Mouse (Mus musculus) lung, embryonic 15.5 days (tissue): Measurements from ENCODE around the gene Prkag2. TPM values are rescaled to one million over a fixed set of nuclear protein-coding genes. Genes with fewer than 3 reads are reported as not detected.
A peak's percentile ranks its signal among the peaks of the same experiment; 100 is the strongest.

Experiments used
- ATAC-seq: fragments of 200-750 bp; cut with Nextera tagmentation; 2 replicates; pipeline ENCODE4 v1.8.0; 2017; ENCODE audit warnings: moderate number of reproducible peaks, borderline replicate concordance; ENCODE audit not compliant: low FRiP score, low TSS enrichment; ENCODE audit errors: extremely low read depth
- H3K27ac ChIP-seq: fragments of 300-500 bp; sonication (generic); 2 replicates; pipeline ENCODE4 v1.5.1; 2015; ENCODE audit warnings: moderate library complexity, mild to moderate bottlenecking, inconsistent platforms
- H3K27me3 ChIP-seq: fragments of 300-500 bp; sonication (generic); 2 replicates; pipeline ENCODE4 v1.6.1; 2015; ENCODE audit warnings: inconsistent platforms
- H3K36me3 ChIP-seq: fragments of 300-500 bp; sonication (generic); 2 replicates; pipeline ENCODE4 v1.6.1; 2015; ENCODE audit warnings: inconsistent platforms
- H3K4me1 ChIP-seq: fragments of 300-500 bp; sonication (generic); 2 replicates; pipeline ENCODE4 v1.6.1; 2015; ENCODE audit warnings: inconsistent platforms
- H3K4me2 ChIP-seq: fragments of 300-500 bp; sonication (generic); 2 replicates; pipeline ENCODE4 v1.6.1; 2015; ENCODE audit warnings: inconsistent platforms, mild to moderate bottlenecking, moderate library complexity
- H3K4me3 ChIP-seq: fragments of 300-500 bp; sonication (generic); 2 replicates; pipeline ENCODE4 v1.5.1; 2015; ENCODE audit warnings: mild to moderate bottlenecking, inconsistent platforms
- H3K9ac ChIP-seq: fragments of 300-500 bp; sonication (generic); 2 replicates; pipeline ENCODE4 v1.6.1; 2015; ENCODE audit warnings: inconsistent platforms
- H3K9me3 ChIP-seq: fragments of 300-500 bp; sonication (generic); 2 replicates; pipeline ENCODE4 v1.6.1; 2016; ENCODE audit warnings: inconsistent platforms
- WGBS: fragments of 180-500 bp; shearing (Covaris S2); methylation state at CpG from one replicate; pipeline ENCODE4 v1.1.7; 2015; 5-methylcytosine and 5-hydroxymethylcytosine counted together
- polyA plus RNA-seq: library from polyadenylated mRNA; unstranded; fragments of >200 nt; fragmentation: Nextera tagmentation; extraction: Ambion mirVana; gene quantifications from 2 replicates; pipeline ENCODE4 v1.2.1, GENCODE M21; 2015

The Prkag2 gene
- polyA plus RNA-seq, 1 experiment from 2014 or later = 30.2 TPM

DNA sequence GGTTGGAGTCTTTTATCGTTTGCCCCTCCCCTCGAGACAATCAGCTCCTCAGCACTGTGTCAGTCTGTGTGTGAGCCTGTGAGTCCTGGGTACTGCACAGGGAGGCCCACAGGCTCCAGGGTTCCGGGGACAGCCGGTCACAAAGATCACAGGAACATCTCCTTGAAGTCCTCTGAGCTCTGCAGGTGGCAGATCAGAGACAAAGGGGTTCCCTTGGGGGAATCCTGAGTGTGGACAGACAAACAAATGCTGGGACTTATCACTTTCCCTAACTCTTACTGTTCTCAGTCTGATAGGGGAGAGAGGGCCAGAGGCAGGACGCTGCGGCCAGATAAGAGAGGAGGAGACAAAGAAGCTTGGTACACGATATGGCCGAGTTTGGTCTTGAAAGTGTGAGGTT lies 172.7 kb downstream of the Prkag2 start:
- 11% methylated on average over 8 of the region's 8 CpGs for WGBS
- H3K36me3 ChIP-seq = no peaks in the 10 kb centered on the region
- H3K9ac ChIP-seq = no peak overlapping the region
- no peak overlapping the region for H3K4me2 ChIP-seq
- no peaks in the 10 kb centered on the region for H3K27me3 ChIP-seq
- H3K9me3 ChIP-seq = no peaks in the 10 kb centered on the region
- no peaks in the 10 kb centered on the region for H3K4me1 ChIP-seq
- H3K4me3 ChIP-seq = no peak overlapping the region
- no peak for ATAC-seq
- H3K27ac ChIP-seq = no peak overlapping the region

DNA sequence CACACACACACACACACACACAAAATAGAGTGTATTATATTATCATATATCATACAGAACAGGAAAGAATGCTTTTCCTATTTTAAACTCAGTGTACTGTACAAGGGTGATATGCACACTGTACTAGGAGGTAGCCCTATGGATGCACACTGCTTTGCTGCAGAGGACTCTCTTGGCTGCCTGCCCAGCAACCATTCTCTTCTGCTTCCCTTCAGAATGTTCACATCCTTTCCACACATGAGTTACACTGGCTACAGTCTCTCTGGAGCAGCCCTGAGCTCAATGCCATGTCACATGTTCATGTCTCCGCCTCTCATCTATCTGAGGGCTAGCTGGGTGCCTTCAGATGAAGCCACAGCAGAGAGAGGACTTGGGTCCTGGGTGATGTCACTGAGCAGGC lies 181.3 kb downstream of the Prkag2 start:
- Histone ChIP-seq H3K4me2 (no peak overlapping the region), H3K4me3 (no peak overlapping the region), H3K36me3 (no peaks in the 10 kb centered on the region), H3K9ac (no peak overlapping the region), H3K27me3 (no peaks in the 10 kb centered on the region), H3K27ac (no peak overlapping the region), H3K9me3 (no peaks in the 10 kb centered on the region), H3K4me1 (no peaks in the 10 kb centered on the region)
- peak; percentile 81 for ATAC-seq
- 66% methylated on average over 1 of the region's 1 CpGs for WGBS

DNA sequence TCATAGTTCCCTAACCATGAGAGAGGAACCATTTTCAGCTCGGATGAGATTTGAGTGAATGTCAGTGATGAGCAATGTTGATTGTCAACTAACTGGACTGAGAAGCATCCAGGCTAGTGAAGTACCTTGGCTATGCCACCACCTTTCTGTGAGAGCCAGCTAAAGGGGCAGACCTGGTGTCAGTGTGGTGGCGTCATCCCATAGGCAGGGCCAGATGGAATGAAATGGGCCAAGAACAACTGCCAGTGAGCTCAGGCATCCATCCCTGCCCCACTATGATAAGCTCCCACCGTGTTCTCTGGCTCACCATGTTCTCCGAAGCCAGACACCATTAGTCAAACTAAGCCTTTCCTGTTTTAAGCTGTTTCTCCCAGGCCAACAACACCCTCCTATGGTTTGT lies 183.9 kb downstream of the Prkag2 start:
- 70% methylated on average over 4 of the region's 4 CpGs for WGBS
- Histone ChIP-seq H3K4me1 (no peaks in the 10 kb centered on the region), H3K36me3 (no peaks in the 10 kb centered on the region), H3K4me2 (no peak overlapping the region), H3K4me3 (no peak overlapping the region), H3K9ac (no peak overlapping the region), H3K27ac (no peak overlapping the region), H3K27me3 (no peaks in the 10 kb centered on the region), H3K9me3 (no peaks in the 10 kb centered on the region)
- ATAC-seq = no peak

DNA sequence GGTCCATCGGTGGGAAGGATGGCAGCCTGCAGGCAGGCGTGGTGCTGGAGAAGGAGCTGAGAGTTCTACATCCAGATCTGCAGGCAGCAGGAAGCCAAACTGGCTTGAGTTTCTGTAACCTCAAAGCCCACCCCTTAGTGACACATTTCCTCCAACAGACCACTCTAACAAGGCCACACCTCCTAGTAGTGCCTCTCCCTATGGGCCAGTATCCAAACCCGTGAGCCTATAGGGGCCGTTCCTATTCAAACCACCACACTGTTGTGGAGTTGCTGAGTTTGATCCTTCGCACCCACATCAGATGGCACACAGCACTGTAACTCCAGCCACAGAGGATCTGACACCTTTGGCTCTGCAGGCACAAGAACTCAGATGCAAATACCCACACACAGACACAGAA lies 185.3 kb downstream of the Prkag2 start:
- Histone ChIP-seq H3K9ac (no peak overlapping the region), H3K4me3 (no peak overlapping the region), H3K4me1 (no peaks in the 10 kb centered on the region), H3K36me3 (no peaks in the 10 kb centered on the region), H3K4me2 (no peak overlapping the region), H3K27me3 (no peaks in the 10 kb centered on the region), H3K9me3 (no peaks in the 10 kb centered on the region), H3K27ac (no peak overlapping the region)
- no peak for ATAC-seq
- WGBS = 61% methylated on average over 5 of the region's 5 CpGs

DNA sequence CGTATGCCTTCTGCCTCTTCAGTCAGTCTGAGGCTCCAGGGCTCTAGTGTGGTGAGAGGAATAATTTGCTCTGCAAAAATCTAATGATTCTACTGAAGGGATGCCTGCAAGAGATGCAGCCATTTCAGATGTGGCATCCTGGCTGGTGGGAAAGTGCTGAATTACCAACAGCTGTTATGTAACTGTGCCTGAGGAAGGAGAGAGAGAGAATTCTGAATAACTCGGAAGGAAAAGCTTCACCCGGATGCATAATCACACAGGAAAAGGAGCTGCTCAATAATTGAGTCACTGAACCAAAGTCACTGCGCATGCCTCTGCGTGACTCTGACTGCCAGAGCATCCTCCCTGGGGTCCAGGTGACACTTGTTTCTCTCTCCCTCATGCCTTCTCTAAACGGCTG lies 186.8 kb downstream of the Prkag2 start:
- no peaks in the 10 kb centered on the region for H3K36me3 ChIP-seq
- no peaks in the 10 kb centered on the region for H3K9me3 ChIP-seq
- no peaks in the 10 kb centered on the region for H3K27me3 ChIP-seq
- no peak overlapping the region for H3K27ac ChIP-seq
- ATAC-seq = no peak
- no peaks in the 10 kb centered on the region for H3K4me1 ChIP-seq
- H3K4me3 ChIP-seq = no peak overlapping the region
- WGBS = 71% methylated on average over 6 of the region's 6 CpGs
- H3K4me2 ChIP-seq = no peak overlapping the region
- no peak overlapping the region for H3K9ac ChIP-seq

DNA sequence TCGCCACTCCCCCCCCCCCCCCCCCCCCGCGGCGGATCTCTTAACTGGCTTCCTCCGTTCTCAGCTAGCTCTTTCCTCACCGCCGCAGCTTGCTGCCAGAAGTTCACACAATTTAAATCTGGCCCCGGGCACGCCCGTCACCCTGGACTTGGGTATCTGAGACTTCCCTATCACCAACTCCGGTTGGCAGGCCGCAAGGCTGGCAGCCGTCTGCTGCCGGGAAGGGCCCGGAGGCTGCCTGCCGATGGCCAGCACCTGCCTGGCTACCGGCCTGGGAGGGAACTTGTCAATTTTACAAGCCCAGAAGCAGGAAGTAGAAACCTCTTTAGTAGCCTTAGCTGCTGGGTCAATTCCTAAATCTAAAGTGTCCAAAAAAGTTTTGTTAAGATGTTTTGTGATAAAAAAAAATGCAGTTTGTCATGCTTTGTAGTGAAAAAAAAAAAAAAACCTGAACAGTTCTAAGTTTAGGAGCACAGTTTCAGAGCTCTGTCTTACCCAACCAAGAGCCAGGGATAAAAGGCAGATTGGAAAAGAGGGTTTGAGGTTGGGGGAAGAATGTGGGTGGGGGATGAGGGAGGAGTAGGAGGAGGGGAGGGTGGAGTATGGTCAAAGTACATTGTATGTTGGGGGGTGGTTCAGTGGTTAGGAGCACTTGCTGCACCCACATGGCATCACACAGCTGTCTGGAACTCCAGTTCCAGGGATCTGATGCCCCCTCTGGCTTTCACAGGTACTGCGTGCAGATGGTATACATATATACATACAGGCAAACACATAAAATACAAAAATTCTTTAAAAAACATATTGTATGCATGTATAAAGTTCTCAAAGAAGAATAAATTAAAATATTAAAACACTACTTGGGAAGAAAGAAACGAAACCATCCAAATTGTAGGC lies 191.4 kb downstream of the Prkag2 start:
- no peaks in the 10 kb centered on the region for H3K36me3 ChIP-seq
- peak overlapping the region; percentile 74 for H3K4me3 ChIP-seq
- no peaks in the 10 kb centered on the region for H3K9me3 ChIP-seq
- peak overlapping the region; percentile 95 for H3K27ac ChIP-seq
- peak overlapping the region; percentile 69 for H3K9ac ChIP-seq
- peak overlapping the region; percentile 86 for H3K4me2 ChIP-seq
- H3K4me1 ChIP-seq = peaks cover 14% of the 10 kb centered on the region
- no peak for ATAC-seq
- WGBS = 12% methylated on average over 15 of the region's 19 CpGs
- H3K27me3 ChIP-seq = no peaks in the 10 kb centered on the region

DNA sequence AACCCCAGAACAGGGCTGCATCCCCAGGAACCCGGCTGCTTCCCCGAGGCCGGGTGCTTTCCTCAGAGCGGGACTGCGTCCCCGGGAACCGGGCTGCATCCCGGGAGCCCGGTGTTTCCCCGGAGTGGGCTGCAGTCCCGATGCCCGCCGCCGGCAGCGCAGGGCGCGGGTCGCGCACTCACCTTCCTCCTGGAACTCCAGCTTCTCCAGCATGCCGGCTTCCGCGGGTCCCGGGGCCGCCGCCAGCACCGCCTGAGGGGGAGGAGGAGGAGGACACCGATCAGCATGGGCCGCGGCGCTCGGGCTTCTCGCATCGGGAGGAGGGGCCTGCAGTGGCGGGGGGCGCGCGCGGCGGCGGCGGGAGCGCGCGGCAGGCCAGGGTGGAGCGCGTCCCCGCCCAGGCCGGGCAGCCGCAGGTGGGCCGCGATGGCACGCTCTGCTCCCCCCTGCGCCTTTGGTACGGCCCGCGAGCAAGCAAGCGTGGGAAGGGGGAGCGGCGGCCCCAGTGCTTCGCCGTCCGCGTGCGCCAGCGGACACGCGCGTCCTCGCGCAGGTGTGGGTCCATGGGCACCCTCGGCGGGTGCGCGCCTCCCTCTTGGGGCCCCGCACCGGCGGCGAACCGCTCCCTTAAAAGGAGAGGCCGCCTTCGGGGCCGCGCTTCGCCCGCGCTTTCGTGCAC lies 192.2 kb downstream of the Prkag2 start:
- Histone ChIP-seq H3K9ac (peak overlapping the region; percentile 69), H3K36me3 (no peaks in the 10 kb centered on the region), H3K4me1 (peaks cover 14% of the 10 kb centered on the region), H3K4me2 (peak overlapping the region; percentile 86), H3K4me3 (peak overlapping the region; percentile 74), H3K27me3 (no peaks in the 10 kb centered on the region), H3K27ac (peak overlapping the region; percentile 95), H3K9me3 (no peaks in the 10 kb centered on the region)
- WGBS = under 1% methylated on average over 84 of the region's 87 CpGs
- ATAC-seq = peak; percentile 90

DNA sequence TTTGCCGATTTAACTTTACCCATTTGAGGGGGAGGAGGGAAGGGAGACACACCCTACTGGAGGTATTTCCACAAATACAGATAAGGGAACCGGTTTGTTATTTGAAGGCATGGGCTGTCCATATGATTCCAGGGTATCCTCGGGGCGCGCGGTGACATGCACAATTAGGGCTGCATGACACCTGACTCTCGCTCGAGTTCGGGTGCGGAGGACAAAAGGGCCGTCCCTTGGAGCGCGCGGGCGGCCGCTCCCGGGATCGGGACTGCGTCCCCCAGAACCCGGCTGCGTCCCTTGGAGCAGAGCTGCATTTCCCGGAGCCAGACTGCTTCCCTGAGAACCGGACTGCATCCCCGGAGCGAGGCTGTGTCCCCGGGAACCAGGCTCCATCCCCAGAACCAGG lies 192.7 kb downstream of the Prkag2 start:
- H3K27me3 ChIP-seq = no peaks in the 10 kb centered on the region
- H3K4me1 ChIP-seq = peaks cover 14% of the 10 kb centered on the region
- ATAC-seq = peak; percentile 31; the same call in 1 of the 2 replicates
- peak overlapping the region; percentile 74 for H3K4me3 ChIP-seq
- H3K9ac ChIP-seq = peak overlapping the region; percentile 69
- WGBS = under 1% methylated on average over 26 of the region's 26 CpGs
- no peaks in the 10 kb centered on the region for H3K9me3 ChIP-seq
- peak overlapping the region; percentile 86 for H3K4me2 ChIP-seq
- H3K27ac ChIP-seq = peak overlapping the region; percentile 95
- no peaks in the 10 kb centered on the region for H3K36me3 ChIP-seq

DNA sequence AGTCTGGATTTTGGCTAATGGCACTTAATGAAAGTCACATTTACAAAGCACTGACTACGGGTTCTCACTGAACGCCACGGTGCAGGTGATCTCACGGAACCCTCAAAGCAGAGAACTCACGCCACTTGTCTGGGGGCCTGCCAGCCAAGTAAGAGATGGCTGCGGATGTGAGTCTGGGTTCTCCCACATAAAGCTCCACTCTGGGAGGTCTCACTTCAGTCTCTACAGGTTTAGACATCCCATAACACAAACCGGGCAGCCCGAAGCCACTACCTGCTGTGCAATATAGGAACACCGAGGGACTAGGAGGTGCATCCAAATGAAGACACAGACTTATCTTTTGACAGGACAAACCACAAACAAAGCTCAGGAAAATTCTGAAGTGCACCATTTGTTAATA lies 193.6 kb downstream of the Prkag2 start:
- no peak for ATAC-seq
- Histone ChIP-seq H3K9me3 (no peaks in the 10 kb centered on the region), H3K27me3 (no peaks in the 10 kb centered on the region), H3K27ac (no peak overlapping the region), H3K4me3 (peak overlapping the region; percentile 74), H3K9ac (no peak overlapping the region), H3K36me3 (no peaks in the 10 kb centered on the region), H3K4me2 (peak overlapping the region; percentile 86), H3K4me1 (peaks cover 14% of the 10 kb centered on the region)
- WGBS = 62% methylated on average over 9 of the region's 9 CpGs

DNA sequence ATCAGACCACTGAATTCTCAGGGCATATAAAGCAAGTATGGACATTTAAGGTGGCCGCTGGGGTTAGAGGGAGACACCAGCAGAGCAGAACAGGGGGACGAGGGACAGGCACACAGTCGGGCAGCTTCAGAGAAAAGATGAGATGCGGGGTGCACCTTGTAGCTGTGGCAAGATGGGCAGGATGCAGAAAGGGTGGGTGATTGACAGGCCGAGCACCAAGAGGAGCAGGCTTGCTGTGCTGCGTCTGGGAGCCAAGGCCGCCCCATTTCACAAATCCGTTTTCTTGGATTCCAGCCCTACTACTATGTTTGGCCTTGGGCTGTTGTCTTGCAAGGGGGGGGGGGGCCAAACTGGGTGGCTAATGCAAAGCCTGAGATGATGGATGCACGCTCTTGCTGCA lies 195.5 kb downstream of the Prkag2 start:
- Histone ChIP-seq H3K9ac (no peak overlapping the region), H3K4me3 (no peak overlapping the region), H3K4me2 (no peak overlapping the region), H3K27ac (no peak overlapping the region), H3K27me3 (no peaks in the 10 kb centered on the region), H3K4me1 (peaks cover 14% of the 10 kb centered on the region), H3K9me3 (no peaks in the 10 kb centered on the region), H3K36me3 (no peaks in the 10 kb centered on the region)
- no peak for ATAC-seq
- 80% methylated on average over 9 of the region's 9 CpGs for WGBS

DNA sequence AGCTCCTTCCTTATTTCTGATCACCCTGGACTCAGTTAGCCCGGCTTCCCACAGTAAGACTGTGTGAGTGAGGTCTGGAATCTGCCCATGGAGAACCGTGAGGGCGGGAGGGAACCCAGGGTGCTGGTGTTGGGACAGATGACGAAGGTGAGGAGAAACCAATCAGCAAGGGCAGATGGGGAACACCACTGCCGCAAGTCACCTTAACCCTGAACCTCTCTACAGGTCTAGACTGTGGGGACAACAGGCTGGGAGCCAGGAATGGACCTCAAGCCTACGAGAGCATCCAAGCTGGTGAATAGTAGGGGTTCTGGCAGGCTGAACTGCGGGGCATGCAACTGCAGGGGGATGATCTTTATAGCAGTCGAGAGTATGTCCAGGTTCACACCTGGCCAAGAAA lies 196.0 kb downstream of the Prkag2 start:
- H3K9ac ChIP-seq = no peak overlapping the region
- no peak overlapping the region for H3K4me2 ChIP-seq
- 88% methylated on average over 8 of the region's 8 CpGs for WGBS
- no peaks in the 10 kb centered on the region for H3K9me3 ChIP-seq
- H3K27ac ChIP-seq = no peak overlapping the region
- no peaks in the 10 kb centered on the region for H3K36me3 ChIP-seq
- H3K27me3 ChIP-seq = no peaks in the 10 kb centered on the region
- H3K4me1 ChIP-seq = peaks cover 14% of the 10 kb centered on the region
- no peak overlapping the region for H3K4me3 ChIP-seq
- ATAC-seq = no peak

DNA sequence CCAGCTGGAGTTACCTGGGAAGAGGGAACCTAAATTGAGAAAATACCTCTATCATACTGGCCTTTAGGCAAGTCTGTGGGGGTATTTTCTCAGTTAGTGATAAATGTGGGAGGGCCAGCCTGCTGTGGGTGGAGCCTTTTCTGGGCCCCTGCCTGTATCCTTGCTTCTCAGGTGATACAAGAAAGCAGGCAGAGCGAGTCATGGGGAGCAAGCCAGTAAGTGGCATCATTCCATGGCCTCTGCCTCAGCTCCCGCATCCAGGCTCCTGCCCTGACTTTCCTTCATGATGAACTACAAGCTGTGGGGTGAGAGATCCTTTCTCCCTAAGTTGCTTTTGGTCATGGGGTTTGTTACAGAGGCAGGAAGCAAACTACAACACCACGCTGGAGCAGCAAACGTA lies 196.4 kb downstream of the Prkag2 start:
- Histone ChIP-seq H3K4me1 (peaks cover 14% of the 10 kb centered on the region), H3K9me3 (no peaks in the 10 kb centered on the region), H3K27ac (no peak overlapping the region), H3K9ac (no peak overlapping the region), H3K36me3 (no peaks in the 10 kb centered on the region), H3K4me3 (no peak overlapping the region), H3K27me3 (no peaks in the 10 kb centered on the region), H3K4me2 (no peak overlapping the region)
- WGBS = 82% methylated on average over 4 of the region's 4 CpGs
- no peak for ATAC-seq
